Mouse (Mus musculus): ENCODE measurements around the gene Chst2. TPM values are rescaled to one million over a fixed set of nuclear protein-coding genes. Genes with fewer than 3 reads are reported as not detected.

Gene Chst2
- polyA plus RNA-seq, 1 experiment, result 34.5 TPM

DNA sequence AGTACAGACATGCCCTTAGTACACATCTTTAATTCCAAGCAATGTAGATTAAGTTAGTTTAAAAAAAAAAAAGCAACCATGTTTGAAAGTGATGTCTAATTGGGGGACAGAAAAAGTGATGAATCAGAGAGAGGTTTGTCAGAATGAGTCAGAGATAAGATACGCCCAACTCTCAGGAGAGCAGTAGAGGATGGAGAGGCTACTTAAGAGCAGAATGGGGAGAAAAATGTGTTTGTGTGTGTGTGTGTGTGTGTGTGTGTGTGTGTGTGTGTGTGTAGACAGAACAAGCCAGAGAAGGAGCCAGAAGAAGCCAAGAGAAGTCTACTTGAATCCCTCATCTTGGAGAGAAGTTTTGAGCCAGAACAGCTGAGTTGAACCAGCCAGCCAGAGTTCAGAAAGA, 32.8 kb downstream of the Chst2 start:
- DNase-seq (ENCODE audit: extremely low spot score in 1 of 2, low spot score in 1 of 2), result no peak

DNA sequence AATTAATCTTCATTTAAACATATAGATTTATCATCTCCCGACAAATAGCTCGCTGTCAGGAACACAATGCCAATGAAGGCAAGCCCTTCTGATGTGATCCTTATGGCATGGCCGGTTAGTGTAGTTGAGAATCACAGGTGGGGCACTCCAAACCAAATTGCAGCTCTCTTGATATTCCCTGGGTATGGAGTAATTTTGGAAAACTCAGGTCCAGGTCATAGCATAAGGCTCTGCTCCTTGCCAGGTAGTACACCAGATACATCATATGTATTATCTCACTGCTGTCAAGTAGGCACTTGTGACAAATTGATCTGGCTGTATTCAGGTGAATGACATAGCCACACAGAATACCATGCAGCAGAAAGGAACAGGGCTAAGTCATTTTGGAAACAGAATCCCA, 40.6 kb downstream of the Chst2 start:
- no peak for DNase-seq (ENCODE audit: extremely low spot score in 1 of 2, low spot score in 1 of 2)

DNA sequence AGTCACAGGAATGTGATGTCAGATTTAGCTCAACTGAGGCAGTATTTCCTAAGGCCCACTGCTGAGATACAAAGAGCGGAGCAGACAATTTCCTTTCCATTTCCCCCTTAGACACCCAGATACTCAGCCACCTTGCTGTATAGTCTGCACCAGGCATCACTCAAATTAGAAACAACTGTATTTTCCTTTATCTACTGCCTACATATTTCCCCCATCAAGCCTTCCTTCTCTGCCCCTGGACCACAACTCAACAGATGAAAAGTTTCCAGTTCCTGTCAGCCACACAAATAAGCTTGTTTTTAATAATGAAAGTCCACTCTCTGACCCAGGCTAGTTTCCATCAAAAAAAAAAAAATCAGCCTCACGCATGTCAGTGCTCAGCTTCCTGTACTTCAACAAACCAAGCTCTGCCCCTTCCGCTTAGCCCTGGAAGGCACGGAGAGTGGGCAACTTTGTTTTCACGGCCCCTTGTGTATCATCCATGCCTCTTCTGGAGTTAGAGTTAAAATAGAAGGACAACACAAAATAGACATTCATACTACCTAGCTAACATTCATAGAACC, 52.6 kb downstream of the Chst2 start:
- no peak for DNase-seq (ENCODE audit: extremely low spot score in 1 of 2, low spot score in 1 of 2)

DNA sequence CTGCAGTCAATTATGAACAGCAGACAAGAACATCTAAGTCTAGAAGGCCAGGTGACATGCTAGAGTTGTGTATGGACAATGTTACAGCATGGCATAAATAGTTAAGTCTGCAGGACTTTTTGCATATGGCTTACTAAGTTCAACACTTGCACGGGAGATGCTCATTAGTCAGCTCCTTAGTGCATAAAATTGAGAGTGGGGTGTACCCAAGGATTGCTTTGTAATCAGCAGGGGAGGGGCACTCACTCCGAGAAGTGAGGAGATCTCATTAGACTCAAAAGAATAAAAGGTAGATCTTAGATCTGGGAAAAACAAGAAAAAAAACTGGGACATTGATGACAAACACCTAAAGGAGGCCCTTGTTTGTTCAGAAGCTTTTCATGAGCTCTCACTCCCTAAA, 54.6 kb downstream of the Chst2 start:
- no peak for DNase-seq (ENCODE audit: extremely low spot score in 1 of 2, low spot score in 1 of 2)

DNA sequence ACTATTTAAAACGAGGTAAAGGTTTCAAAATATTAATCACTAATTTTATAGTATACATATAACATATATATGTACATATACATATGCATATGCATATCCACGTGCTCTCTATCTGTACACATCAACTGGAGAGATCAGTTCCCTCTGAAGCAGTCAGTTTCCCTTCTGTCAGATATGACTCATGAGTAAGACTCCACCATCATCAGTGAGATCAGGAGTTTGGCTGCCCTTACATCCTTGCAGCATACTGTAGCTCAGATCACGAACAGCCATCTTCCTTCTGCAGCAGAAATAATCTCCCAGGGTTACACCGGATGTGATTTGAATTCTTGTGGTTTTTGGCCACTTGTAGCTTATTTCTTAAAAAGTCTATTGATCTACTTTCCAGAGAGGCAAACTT, 56.0 kb downstream of the Chst2 start:
- DNase-seq (ENCODE audit: extremely low spot score in 1 of 2, low spot score in 1 of 2), result no peak

Other genes with a start within 250 kb of the Chst2 start
- gene U2surp, start 105.3 kb upstream of the Chst2 start, polyA plus RNA-seq (2012; rRNA removed), result 27.0 and 28.6 TPM in 2 replicates
- gene Paqr9, start 152.9 kb upstream of the Chst2 start, polyA plus RNA-seq (2012; rRNA removed), result 14.7 and 14.9 TPM in 2 replicates
- 0.86 and 2.3 TPM in 2 replicates for gene Pcolce2, start 230.9 kb upstream of the Chst2 start, polyA plus RNA-seq (2012; rRNA removed)

All from frontal cortex, adult 2 months (tissue).